9 mouse cellular contexts compared by ENCODE assay signal in the genomic region with DNA sequence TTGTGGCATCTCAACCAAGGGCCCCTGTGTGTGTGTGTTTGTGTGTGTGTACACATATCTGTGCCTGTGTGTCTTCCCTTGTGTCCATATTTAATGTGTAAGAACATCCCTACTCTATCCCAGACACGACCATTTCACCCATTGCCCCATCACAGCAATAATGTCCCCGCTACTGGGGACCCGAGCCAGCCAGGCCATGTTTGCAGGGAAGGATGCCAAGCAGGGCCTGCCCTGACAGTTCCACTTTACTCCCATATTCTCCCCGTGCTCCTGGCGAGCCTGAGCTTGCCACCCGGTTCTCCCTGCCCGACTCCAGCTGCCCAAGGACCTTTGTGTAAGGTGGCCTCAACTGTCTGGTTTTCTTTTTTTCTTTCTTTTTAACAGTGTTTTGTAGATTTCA. TPM values are rescaled to one million over a fixed set of nuclear protein-coding genes. Genes with fewer than 3 reads are reported as not detected.
DNase-seq lines count a peak whose midpoint lies in the region; ATAC-seq and TF ChIP-seq lines count a peak whose summit lies in the region.
"Had no signal": no experiment of that assay in that cellular context is flagged by ENCODE, and none has a peak within 500 bp of the region (broad histone marks: within the 10 kb centered on the region; RNA-seq: fewer than 3 reads in every experiment).

No protein-coding gene starts in this region.

- peak overlapping the region; percentile 16; the same call in 1 of the 2 replicates for H3K27ac ChIP-seq in lung, embryonic 14.5 days (ENCODE audit: low read depth)
- peak overlapping the region; percentile 34; the same call in 1 of the 2 replicates for H3K27ac ChIP-seq in hindbrain, postnatal 0 days
- H3K27ac ChIP-seq in neural tube, embryonic 13.5 days (replicated peaks), result peak overlapping the region; percentile 52

- H3K36me3 ChIP-seq in lung, embryonic 14.5 days (ENCODE audit: insufficient read depth), result peaks cover 55% of the 10 kb centered on the region
- H3K36me3 ChIP-seq in hindbrain, postnatal 0 days (ENCODE audit: insufficient read depth, low read length), result peaks cover 39% of the 10 kb centered on the region
- H3K36me3 ChIP-seq in neural tube, embryonic 13.5 days, result peaks cover 55% of the 10 kb centered on the region

- no peak for ATAC-seq in lung, embryonic 14.5 days (ENCODE audit: insufficient read depth)
- ATAC-seq in hindbrain, postnatal 0 days, result no peak
- ATAC-seq in neural tube, embryonic 13.5 days (ENCODE audit: low read depth), result no peak
- ATAC-seq: inflammation-experienced regulatory T-cells, adult 6 months had no signal

- H3K9me3 ChIP-seq in lung, embryonic 14.5 days (ENCODE audit: low read depth, low read length), result no peaks in the 10 kb centered on the region
- no peaks in the 10 kb centered on the region for H3K9me3 ChIP-seq in hindbrain, postnatal 0 days (ENCODE audit: low read length)
- H3K9me3 ChIP-seq in neural tube, embryonic 13.5 days, result no peaks in the 10 kb centered on the region

- no peak overlapping the region for H3K4me2 ChIP-seq in lung, embryonic 14.5 days
- H3K4me2 ChIP-seq in hindbrain, postnatal 0 days (ENCODE audit: low read depth, low read length), result no peak overlapping the region
- H3K4me2 ChIP-seq in neural tube, embryonic 13.5 days, result no peak overlapping the region

- no peak overlapping the region for H3K9ac ChIP-seq in lung, embryonic 14.5 days
- H3K9ac ChIP-seq in hindbrain, postnatal 0 days (replicated peaks; ENCODE audit: low read length), result no peak overlapping the region
- no peak overlapping the region for H3K9ac ChIP-seq in neural tube, embryonic 13.5 days

- peak; percentile 61 to 72 for DNase-seq in cerebellum, postnatal 10 days
- DNase-seq in cerebellum, adult 11-12 months, result no peak
- peak; percentile 39 for DNase-seq in lung, embryonic 14.5 days
- no peak for DNase-seq in lung, postnatal 25 days (ENCODE audit: low spot score)
- no peak for DNase-seq in hindbrain, postnatal 0 days (ENCODE audit: low spot score)
- DNase-seq in spleen, adult 18-20 months, result no peak
- no peak for DNase-seq in layer of hippocampus, postnatal 36 days

- H3K27me3 ChIP-seq in lung, embryonic 14.5 days (ENCODE audit: insufficient read depth, low read length), result no peaks in the 10 kb centered on the region
- no peaks in the 10 kb centered on the region for H3K27me3 ChIP-seq in hindbrain, postnatal 0 days (ENCODE audit: insufficient read depth, low read length)
- no peaks in the 10 kb centered on the region for H3K27me3 ChIP-seq in neural tube, embryonic 13.5 days

- H3K4me1 ChIP-seq in lung, embryonic 14.5 days (ENCODE audit: insufficient read depth), result peaks cover 17% of the 10 kb centered on the region; the same call in 1 of the 2 replicates
- H3K4me1 ChIP-seq in hindbrain, postnatal 0 days (ENCODE audit: insufficient read depth, low read length), result peaks cover 26% of the 10 kb centered on the region
- H3K4me1 ChIP-seq in neural tube, embryonic 13.5 days (replicated peaks), result peaks cover 61% of the 10 kb centered on the region

- WGBS in lung, embryonic 14.5 days, result 67% methylated on average over 7 of the region's 7 CpGs
- WGBS in hindbrain, postnatal 0 days, result 44% methylated on average over 7 of the region's 7 CpGs
- 72% methylated on average over 7 of the region's 7 CpGs for WGBS in neural tube, embryonic 13.5 days

- TF ChIP-seq CTCF in lung, embryonic 14.5 days (IDR thresholded peaks at IDR 0.05; ENCODE audit: low read depth), result no peak
- no peak for TF ChIP-seq CTCF in hindbrain, postnatal 0 days (IDR thresholded peaks at IDR 0.05; ENCODE audit: low read depth)

- H3K4me3 ChIP-seq in lung, embryonic 14.5 days (ENCODE audit: low read depth, low read length), result no peak overlapping the region
- H3K4me3 ChIP-seq in hindbrain, postnatal 0 days (ENCODE audit: low read length), result no peak overlapping the region
- H3K4me3 ChIP-seq in neural tube, embryonic 13.5 days, result no peak overlapping the region

RNA-seq across cellular contexts. Expression of a gene that starts 53.0 kb away (rescaled TPM):
- polyA plus RNA-seq in lung, embryonic 14.5 days (2014; fragmentation: Nextera tagmentation; extraction: Ambion mirVana), result 16.4 and 18.9 TPM in 2 replicates
- 133 and 134 TPM in 2 replicates for total RNA-seq in hindbrain, postnatal 0 days (2014; rRNA removed)
- 23.2 and 25.4 TPM in 2 replicates for polyA plus RNA-seq in hindbrain, postnatal 0 days (2015; fragmentation: Nextera tagmentation; extraction: Ambion mirVana)
- polyA plus RNA-seq in neural tube, embryonic 13.5 days (2015; fragmentation: Nextera tagmentation; extraction: Ambion mirVana), result 32.0 and 32.5 TPM in 2 replicates
- 100 to 1,000 TPM; 154 to 160 TPM for total RNA-seq in layer of hippocampus, postnatal 36 days (2021)

Comparison
In these comparisons a context has a peak if more than half of its experiments do, and no peak if none do; other contexts are left out.
1. DNase-seq: peak in cerebellum, postnatal 10 days (2 of 2) and lung, embryonic 14.5 days (single experiment); none in cerebellum, adult 11-12 months (single experiment), lung, postnatal 25 days (single experiment), hindbrain, postnatal 0 days (single experiment), spleen, adult 18-20 months (0 of 2) and layer of hippocampus, postnatal 36 days (0 of 2).
2. Peak in every context shown above with its lines, with median percentiles within 50 percentile points of each other: H3K27ac ChIP-seq.